Mouse (Mus musculus): ENCODE results near the gene Catsperd.

Gene Catsperd

DNA sequence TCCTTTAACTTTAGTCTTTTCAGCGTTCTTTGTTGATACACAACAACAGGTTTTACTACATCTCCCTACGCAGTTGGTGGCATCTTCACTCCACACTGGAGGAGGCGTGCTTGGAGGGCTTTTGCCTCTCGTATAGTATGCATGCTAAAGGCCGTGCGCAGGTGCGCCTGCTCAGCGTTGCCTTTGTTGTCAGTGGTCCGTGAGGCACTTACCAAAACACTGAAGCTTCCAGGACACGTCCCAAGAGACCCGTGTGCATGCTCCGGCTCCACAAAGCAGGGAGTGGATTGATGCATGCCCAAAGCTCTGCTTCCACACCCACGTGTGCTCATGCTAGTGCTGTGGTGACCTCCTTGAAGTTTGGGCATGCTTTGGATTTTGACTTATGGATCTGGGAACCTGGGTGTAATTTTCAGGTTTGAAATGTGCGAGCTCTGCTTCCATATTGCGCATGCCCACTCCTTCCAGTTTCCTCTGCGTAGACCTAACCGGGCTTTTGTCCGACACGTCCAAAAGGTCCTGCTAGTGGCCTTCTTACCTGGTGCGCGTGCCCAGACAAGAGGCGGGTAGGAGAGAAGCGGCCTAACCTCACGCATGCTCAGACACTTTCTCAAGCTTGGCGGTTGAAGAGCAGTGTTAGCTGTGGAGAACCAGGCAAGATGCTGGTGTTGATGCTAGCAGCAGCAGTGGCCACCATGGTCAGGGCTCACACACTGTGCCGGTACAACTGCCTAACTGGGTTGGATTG is at the start of gene Catsperd:
Catsperd (plus strand) TSS at position 614 of the 748 bp plus-strand sequence.
- DNase-seq (ENCODE audit: low read depth, low spot score): peak; percentile 75

DNA sequence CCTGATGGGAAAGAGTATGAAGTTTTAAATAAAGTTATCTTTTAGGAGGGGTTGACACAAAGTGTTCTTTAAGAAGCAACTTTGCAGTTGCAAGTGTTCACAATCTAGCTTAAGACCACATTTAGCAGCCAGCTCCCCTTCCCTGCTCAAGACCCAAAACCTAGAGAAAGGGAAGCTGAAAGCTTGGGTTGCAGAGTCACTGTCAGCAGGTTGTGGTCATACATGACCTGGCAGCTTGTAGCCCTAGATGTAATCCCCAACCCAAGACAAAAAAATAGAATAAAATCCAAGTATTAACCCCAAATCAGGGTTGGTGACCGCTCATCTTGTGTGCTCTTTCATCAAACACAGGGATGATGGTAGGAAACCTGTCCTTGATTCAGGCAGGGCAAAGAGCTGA is 44.9 kb upstream of the Catsperd start:
- DNase-seq (ENCODE audit: low read depth, low spot score): no peak

DNA sequence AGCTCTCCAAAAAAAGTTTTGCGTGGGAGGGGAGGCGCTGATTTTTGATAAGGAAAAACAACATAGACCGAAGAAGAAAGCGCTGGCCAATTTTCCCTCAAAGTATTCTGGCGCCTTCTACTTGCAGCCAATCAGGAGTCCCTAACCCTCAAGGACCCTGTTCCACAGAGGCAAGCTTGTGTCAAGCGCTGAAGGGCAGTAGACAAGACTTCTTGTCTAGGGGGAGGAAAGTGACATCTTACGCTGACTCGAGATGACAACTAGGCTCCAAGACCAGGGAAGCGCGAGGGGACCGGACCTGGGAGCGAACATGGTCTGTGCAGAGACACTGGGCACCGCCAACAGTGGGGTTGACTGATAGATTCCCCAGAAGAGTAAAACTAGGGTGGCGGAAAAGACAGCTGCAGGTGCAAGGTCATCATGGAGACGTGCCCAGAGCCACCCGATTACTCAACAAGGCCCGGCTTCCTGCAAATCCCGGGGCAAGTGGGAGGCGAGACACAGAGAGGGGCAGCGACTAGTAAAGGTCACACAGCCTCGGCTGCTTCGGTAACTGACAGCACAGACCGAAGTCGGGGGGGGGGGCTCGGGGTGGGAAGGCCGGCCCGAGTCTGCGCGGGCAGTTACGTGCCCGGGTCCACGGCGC is 44.2 kb upstream of the Catsperd start:
- DNase-seq (ENCODE audit: low read depth, low spot score): no peak

DNA sequence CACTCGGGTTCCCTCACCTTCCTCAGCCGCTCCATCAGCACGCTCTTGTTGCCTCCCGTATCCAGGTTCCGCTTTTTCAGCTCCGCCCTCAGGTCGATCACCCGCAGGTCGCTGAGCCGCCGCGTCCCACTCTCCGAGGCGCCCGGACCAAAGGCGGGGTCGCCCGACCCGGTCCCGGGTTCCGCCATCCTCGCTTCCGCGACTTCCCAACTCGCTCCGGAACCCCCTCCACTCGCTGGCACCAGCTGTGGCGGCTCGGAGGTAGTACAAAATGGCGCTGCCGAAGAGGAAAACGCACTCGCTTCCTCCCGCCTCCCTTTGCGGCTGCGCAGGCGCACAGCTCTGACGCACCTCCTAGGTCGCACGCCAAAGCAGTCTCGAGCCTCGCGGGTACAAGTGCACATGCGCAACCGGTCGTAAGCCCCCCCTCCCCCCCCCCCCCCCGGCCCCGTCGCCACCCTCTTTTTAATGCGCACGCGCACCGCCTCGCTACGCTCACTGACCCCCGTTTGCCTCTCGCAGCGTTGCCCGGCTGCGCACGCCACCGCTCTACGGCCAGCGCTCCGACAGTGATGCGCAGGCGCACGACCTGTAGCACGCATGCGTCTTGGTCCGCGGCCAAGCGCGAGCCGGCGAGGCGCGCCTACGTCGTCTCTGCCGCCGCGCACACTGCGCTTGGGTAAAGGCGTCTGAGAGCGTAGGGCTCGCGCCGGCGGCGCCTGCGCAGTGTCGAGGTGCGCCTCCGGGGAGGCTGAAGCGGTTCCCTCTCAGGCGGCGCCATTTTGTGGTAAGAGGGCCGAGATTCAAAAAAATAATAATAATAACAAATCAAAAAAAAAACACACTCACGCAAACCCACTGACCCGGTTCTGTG is 43.4 kb upstream of the Catsperd start, which contains the start of the genes Safb2 and Safb:
Safb2 (minus strand) TSS at position 329 of the 874 bp plus-strand sequence.
Safb (plus strand) TSS at position 569 of the 874 bp plus-strand sequence.
- DNase-seq (ENCODE audit: low read depth, low spot score): peak; percentile 100

DNA sequence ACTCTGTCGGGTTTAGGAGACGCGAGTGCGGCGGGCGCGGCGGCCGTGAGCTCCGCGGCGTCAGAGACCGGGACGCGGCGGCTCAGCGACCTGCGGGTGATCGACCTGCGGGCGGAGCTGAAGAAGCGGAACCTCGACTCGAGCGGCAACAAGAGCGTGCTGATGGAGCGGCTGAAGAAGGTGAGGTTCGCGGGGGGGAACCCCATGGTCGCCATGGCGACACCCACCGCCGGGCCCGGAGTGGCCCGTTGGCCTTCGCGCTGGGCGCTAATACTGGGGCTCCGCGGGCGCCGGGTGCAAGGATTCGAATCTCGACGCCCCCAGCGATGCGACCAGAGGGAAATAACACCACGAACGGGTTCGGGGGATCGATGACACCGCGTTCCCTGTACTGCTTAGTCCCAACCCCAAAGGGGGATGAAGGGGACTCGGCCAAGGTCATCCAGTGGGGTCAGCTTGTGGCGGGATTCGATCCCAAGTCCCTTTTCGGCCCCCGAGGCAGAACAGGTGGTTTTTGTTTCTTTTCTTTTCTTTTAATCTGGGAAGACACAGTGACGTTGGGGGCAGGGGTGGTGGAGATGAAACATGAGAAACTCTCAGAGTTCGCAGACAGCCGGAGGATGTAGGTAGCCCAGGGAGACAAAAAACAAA is 42.6 kb upstream of the Catsperd start:
- DNase-seq (ENCODE audit: low read depth, low spot score): peak; percentile 46

DNA sequence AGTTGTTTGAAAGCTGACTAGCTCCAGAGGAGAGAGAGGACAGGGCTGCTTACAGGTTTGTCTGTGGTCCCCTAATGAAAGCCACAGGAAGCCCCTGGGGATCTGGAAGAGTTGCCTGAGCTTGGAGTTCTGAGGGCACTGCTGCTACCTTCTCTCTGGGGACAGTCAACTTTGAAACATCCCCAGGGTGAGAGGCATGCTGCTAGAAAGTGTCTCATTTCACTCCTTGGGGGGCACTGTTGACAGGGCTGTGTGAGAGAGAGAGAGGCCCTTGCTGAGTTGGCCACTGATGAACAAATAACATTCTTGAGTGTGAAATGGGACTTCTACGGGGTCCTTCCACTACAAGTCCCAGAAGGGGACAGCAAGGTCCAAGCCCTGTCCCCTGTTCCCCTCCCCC is 40.2 kb upstream of the Catsperd start:
- no peak for DNase-seq (ENCODE audit: low read depth, low spot score)

DNA sequence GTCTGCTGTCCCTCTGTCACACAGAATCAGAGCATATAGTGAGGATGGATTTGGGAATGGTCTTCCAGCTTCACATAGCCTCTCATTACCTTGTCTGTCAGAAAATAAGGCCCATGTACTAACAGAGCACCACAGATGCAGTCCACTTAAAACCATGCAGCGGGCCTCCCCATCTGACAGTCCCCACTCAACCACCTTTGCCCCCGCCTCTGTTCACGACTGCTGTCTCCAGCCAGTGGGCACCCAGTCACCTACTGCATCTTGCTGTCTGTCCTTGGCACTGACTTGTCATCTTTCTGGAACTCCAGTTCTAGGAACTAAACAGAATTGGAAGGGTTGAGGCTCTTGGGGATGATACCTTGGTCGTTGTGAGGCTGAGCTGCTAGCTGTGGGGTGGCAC is 39.0 kb upstream of the Catsperd start:
- no peak for DNase-seq (ENCODE audit: low read depth, low spot score)

DNA sequence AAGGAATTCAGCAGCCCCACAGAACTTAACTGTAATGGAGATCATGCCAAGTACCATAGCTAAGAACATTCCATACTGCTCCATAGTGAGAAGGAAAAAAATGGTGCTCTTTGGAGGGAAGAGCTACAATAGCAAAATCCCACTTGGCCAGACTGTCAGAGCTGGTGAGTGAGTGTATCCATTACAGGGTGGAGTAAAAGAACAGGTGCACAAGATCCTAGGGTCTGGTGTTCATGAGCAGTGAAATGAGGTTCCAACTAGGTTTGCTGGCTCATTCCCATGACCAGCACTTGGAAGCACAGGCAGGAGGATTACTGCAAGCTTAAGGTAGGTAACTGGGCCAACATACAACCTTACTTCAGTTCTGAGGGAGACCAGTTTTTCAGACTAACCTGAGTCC is 35.4 kb upstream of the Catsperd start:
- DNase-seq (ENCODE audit: low read depth, low spot score): no peak

DNA sequence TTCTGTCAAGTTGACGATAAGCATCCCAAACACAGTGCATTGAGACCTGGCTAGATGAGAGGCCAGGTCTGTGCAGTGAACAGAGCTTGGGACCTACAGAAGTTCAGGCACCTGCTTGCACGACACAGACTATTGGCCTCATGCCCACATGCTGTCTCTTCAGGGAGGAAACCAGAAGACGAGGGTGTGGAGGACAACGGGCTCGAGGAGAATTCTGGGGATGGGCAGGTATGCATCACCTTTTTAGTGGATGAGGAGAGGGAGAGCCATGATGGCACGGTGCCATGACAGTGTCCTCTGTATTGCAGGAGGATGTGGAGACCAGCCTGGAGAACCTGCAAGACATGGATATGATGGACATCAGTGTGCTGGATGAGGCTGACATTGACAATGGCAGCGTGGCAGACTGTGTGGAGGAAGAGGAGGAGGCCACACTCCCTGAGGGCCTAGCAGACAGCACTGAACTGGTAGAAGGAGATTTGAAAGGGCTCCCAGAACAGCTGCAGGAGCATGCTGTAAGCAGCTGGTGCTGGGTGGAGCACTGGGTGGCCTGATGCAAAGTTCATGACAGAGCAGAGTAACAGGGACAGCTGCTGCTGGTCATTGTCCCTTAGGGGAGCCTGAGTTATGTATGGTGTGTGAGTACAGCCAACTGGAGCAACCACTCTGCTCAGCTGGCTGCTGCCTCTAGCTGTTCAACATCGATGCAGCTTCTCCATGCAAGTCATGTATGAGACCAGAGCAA is 34.2 kb upstream of the Catsperd start:
- no peak for DNase-seq (ENCODE audit: low read depth, low spot score)

DNA sequence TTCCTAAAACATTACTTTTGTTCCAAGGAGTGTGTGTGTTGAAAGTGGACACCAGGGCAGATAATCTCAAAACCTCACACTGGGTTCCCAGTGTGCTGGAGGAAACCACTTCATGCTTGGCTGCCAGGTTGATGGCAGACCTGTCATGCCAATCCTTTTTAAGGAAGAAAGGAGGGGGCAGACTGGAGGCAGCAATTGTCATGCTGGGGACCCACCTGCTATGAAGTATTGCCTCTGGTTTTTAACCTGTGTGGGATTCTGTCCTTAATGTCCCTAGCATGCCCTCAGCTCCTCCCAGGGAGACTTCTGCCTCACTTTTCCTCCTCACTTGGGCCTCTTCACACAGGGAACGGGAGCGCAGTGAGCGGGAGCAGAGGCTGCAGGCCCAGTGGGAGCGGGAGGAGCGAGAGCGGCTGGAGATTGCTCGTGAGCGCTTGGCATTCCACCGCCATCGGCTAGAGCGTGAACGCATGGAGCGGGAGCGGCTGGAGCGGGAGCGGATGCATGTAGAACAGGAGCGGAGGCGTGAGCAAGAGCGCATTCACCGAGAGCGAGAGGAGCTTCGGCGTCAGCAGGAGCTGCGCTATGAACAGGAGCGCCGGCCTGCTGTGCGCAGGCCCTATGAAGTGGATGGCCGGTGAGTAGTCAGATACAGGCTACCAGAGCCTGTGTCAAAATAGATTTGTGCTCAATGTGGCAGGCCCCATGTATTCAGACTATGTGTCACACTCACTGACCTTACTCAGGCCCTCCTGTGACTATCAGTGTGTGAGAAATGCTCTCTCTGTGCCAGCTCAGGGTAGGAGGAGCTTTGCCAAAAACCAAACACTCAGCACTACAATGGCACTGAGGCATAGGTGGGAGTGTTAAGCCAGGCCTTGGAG is 24.5 kb upstream of the Catsperd start:
- DNase-seq (ENCODE audit: low read depth, low spot score): peak; percentile 69

DNA sequence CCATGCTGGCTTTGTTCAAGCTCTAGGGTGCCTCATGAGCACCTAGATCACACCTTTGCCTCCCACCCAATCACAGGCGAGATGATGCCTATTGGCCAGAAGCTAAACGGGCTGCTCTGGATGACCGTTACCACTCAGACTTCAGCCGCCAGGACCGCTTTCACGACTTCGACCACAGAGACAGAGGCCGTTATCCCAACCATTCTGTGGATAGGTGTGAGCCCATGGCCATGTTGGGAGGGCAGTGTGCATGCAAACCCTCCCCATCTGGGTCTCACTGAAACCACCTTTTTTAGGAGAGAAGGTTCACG is 23.9 kb upstream of the Catsperd start:
- no peak for DNase-seq (ENCODE audit: low read depth, low spot score)

DNA sequence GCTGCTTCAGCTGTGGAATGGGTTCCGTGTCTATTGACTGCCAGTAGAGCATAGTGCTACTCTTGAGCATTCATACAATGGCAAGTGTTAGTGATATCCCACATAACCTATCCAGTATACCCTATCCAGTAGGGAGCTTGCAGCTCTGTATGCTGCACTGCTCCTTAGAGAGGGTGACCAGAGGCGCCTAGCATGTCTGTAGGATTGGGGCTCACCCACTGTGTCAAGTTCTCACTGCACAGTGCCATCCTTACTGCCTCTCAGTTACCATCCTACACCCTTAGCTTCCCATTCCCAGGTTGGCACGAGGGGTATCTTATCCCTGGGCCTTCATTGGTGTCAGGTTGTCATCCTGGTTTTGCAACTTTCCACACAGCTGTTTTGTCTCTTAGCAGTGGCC is 23.5 kb upstream of the Catsperd start:
- DNase-seq (ENCODE audit: low read depth, low spot score): no peak

DNA sequence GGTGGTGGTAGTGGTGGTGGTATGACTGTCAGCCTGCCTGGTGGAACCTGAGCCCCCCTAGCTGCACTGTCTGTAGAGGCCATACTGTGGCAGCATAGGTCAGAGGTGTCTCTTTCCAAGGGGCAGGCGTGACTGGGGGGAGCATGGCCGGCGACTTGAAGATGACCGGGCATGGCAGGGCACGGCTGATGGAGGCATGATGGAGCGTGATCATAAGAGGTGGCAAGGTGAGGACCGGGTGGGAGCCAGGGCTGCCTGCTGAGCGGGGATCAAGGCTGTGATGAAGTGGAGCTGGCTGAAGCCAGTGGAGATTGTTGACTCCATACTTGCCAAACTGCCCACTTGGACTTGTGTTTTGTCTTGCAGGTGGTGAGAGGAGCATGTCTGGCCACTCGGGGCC is 22.5 kb upstream of the Catsperd start:
- no peak for DNase-seq (ENCODE audit: low read depth, low spot score)

DNA sequence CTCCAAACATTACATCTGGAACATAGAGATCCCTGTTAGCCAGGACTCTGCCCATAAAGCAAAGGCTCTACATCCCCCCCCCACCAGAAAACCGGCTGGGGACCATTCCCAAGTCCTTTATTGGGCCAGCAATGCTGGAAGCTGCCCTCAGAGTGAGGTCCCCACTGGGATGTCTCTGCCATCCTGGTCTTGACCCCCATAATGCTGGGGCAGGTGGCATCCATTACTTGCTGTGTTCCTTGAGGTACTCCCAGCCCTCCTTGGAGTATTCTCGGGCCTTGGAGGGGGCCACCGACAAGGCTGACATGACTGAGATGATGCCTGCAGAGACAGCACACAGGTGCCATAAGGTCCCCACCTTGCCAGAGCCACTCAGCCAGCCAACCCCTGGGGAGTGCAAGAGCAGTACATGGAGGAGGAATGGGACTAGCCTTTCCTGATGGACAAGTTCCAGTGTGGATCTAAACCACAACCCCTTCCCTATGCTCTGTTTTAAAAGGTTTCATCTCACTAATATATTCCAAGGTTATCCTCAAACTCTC is 20.4 kb upstream of the Catsperd start:
- no peak for DNase-seq (ENCODE audit: low read depth, low spot score)

DNA sequence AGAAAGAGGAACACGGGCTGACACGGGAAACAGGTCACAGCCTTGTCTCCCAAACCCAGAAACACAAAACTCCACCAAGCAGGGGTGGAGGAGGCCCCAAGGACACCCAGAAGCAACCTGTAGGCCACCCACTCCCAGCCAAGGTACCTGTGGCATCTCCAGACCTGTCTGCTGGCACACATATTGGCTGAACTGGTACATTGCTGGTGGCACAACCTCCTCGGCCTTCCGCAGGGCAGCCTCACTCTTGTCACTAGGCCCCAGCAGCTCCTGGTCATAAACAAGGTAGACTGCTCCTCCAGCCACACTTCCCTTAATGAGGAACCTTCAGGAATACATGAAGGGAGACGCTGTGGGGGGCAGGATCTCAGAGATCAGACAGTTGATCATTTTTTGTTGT is 19.2 kb upstream of the Catsperd start:
- no peak for DNase-seq (ENCODE audit: low read depth, low spot score)

DNA sequence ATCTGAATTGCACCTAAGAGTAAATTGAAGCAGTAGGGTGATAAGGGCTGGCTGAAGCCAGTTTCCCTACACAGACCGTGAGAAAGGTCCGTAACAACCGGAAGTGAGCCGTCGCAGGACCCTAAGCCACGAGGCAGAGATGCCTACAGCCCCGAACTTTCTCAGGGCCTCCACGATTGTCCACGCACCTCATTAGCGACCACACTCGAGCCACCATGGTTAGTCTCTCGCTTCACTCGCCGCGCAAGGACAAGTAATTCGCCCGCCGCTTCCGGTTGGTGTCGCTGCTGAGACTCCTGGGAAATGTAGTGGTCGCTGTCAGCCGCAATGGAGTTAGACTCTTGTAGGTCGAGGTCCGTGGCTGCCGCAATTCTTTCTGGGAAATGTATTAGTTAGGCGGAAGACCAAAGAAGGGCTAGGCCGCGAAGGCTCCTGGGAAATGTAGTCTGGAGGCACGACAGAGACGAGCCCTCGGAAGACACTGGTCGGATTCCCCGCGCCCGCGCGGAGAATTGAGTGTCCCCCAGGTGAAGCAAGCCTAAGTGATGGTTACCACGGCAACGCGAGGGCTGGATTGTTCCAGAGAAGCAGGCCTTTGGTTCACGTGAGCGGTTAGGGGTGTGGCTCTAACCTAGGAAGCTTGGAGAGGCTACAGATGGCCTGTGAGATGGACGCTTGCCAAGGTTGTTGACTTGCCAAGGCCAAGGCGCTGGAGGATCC is 18.3 kb upstream of the Catsperd start, which contains the start of gene 2410015M20Rik:
2410015M20Rik (minus strand) TSS at position 320 of the 720 bp plus-strand sequence.
- peak; percentile 99 for DNase-seq (ENCODE audit: low read depth, low spot score)

DNA sequence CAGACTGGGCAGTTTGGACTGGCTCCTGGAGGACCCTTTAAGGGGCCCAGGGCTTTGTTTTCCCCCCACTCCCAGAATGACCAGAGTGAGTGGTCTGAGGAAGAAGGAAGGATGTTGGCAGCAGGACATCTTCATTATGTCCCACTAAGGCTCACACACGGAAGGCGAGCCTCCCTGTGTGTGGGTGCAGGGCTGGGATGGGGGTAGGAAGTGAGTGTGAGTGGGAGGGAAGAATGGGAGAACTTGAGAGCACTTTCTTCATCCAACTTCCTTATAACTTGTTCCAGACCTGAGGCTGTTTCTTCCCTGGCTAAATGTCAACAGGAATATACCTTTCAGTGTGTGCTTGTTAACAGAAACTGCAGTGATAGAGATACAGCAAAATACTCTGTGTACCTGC is 16.6 kb upstream of the Catsperd start:
- DNase-seq (ENCODE audit: low read depth, low spot score): no peak

DNA sequence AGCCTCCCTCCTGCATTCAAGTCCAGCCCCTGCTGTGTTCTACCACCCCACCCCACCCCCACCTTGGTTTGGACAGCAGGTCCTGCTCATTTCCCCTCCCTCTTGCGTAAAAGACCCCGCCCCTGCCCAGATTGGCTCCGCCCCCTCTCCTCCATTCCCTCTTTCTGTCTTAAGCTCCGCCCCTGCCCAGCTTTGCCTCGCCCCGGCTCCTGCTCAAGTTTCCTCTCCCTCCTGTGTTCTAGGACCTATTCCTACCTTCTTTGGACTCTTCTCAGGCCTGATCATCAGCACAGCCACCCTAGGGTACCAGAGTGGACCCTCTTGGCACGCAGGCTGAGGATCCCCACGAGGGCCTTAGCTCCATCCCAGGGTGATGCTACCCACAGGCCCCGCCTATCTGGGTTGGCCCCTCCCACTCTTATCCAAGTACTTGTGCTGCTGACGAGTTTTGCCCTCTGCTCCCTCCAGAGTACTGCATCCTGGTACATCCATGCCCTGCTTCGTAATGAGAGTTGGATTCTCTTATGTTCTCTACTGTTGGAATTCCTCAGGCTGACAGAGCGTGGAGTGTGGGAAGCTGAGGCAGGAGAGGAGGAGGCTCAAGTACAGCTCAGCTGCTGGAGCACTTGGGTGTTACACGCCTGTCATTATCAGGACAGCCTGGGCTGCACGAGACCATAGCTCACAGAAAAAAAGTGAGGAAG is 15.9 kb upstream of the Catsperd start:
- peak; percentile 97 for DNase-seq (ENCODE audit: low read depth, low spot score)

All from ZHBTc4 (cell line).